Mouse (Mus musculus) intestine, postnatal 0 days (tissue): ENCODE data around the gene Gfra1. TPM values are rescaled to one million over a fixed set of nuclear protein-coding genes. Genes with fewer than 3 reads are reported as not detected.

Experiments used
- ATAC-seq: fragments of 200-750 bp; cut with Nextera tagmentation; 2 replicates; pipeline ENCODE4 v1.8.0; 2017; ENCODE audit warnings: mild to moderate bottlenecking, moderate TSS enrichment, moderate library complexity
- H3K27ac ChIP-seq: fragments of 300-500 bp; sonication (generic); 2 replicates; pipeline ENCODE4 v1.5.1; 2014; ENCODE audit warnings: mild to moderate bottlenecking, low read depth, low read length, moderate library complexity
- H3K27me3 ChIP-seq: fragments of 300-500 bp; sonication (generic); replicated peaks from 2 replicates; pipeline ENCODE4 v1.6.1; 2014; ENCODE audit warnings: low read length, mixed read lengths; ENCODE audit not compliant: control insufficient read depth, insufficient read depth
- H3K36me3 ChIP-seq: fragments of 300-500 bp; sonication (generic); 2 replicates; pipeline ENCODE4 v1.6.1; 2014; ENCODE audit warnings: mild to moderate bottlenecking, moderate library complexity; ENCODE audit not compliant: control insufficient read depth, insufficient read depth
- H3K4me1 ChIP-seq: fragments of 300-500 bp; sonication (generic); replicated peaks from 2 replicates; pipeline ENCODE4 v1.6.1; 2014; ENCODE audit warnings: antibody characterized with exemption, low read length, mixed read lengths; ENCODE audit not compliant: control insufficient read depth, insufficient read depth
- H3K4me2 ChIP-seq: fragments of 300-500 bp; sonication (generic); replicated peaks from 2 replicates; pipeline ENCODE4 v1.6.1; 2014; ENCODE audit warnings: low read depth, mild to moderate bottlenecking, moderate library complexity
- H3K4me3 ChIP-seq: fragments of 300-500 bp; sonication (generic); 2 replicates; pipeline ENCODE4 v1.5.1; 2014; ENCODE audit warnings: low read depth, low read length
- H3K9ac ChIP-seq: fragments of 300-500 bp; sonication (generic); 2 replicates; pipeline ENCODE4 v1.6.1; 2014; ENCODE audit warnings: mild to moderate bottlenecking, low read depth, low read length
- H3K9me3 ChIP-seq: fragments of 300-500 bp; sonication (generic); 2 replicates; pipeline ENCODE4 v1.6.1; 2016; ENCODE audit warnings: mixed run types; ENCODE audit not compliant: control insufficient read depth
- CTCF ChIP-seq: sonication (generic); IDR thresholded peaks from 2 replicates; pipeline ENCODE4 v1.5.1; 2016; ENCODE audit warnings: low read depth, mild to moderate bottlenecking, control low read depth, antibody characterized with exemption, moderate library complexity
- WGBS: fragments of 180-500 bp; shearing (Covaris S2); extraction: QIAGEN DNeasy Blood & Tissue Kit; methylation state at CpG from one replicate; pipeline ENCODE4 v1.1.7; 2014; 5-methylcytosine and 5-hydroxymethylcytosine counted together
- polyA plus RNA-seq: library from polyadenylated mRNA; unstranded; fragments of >200 nt; fragmentation: Nextera tagmentation; extraction: Ambion mirVana; gene quantifications from 2 replicates; pipeline ENCODE4 v1.2.1, GENCODE M21; 2015

The Gfra1 gene
- polyA plus RNA-seq, 1 experiment from 2014 or later: 4.9 TPM

DNA sequence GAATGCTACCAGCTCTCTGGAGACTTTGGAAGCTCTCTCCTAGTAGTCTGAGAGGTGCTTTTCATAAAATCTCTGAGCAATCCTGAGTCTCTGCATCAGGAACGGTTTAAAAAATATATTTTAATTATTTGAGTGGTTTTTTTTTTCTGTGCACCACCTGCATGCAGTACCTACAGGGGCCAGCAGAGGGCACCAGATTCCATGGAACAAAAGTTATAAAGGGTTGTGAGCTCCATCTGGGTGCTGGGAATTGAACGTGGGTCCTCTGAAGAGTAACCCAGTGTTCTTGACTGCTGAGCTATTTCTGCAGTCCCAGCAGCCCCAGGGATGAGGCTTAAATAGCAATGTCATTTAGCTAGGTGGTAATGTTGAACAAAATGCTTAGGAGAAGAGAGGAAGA, 141.9 kb downstream of the Gfra1 start:
- Histone ChIP-seq H3K4me2 (no peak overlapping the region), H3K4me1 (no peaks in the 10 kb centered on the region), H3K9ac (no peak overlapping the region), H3K36me3 (no peaks in the 10 kb centered on the region), H3K9me3 (peaks cover 7% of the 10 kb centered on the region; the same call in 1 of the 2 replicates), H3K27me3 (no peaks in the 10 kb centered on the region), H3K4me3 (no peak overlapping the region), H3K27ac (no peak overlapping the region)
- 82% methylated on average over 2 of the region's 2 CpGs for WGBS
- TF ChIP-seq CTCF: peak; percentile 66
- no peak for ATAC-seq

DNA sequence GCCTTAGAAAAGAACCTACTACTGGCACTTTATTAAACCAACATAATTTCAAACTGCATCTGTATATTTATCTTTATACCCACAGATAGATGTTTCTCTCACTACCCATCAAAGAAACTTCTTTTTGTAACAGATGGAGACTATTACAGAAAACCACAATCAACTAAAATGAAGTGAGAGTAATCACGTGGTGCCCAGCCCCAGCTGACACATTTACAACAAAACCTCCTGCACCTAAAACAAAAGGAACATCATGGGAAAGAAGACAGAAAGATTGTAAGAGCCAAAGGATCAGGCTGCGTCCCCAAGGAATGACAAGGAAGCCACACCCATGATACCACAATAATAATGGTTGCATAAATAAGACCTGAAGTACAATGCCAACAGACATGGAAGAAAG, 143.2 kb downstream of the Gfra1 start:
- ATAC-seq: no peak
- Histone ChIP-seq H3K4me3 (no peak overlapping the region), H3K4me2 (no peak overlapping the region), H3K9ac (no peak overlapping the region), H3K27ac (no peak overlapping the region), H3K9me3 (peaks cover 7% of the 10 kb centered on the region; the same call in 1 of the 2 replicates), H3K36me3 (no peaks in the 10 kb centered on the region), H3K27me3 (no peaks in the 10 kb centered on the region), H3K4me1 (no peaks in the 10 kb centered on the region)
- no peak for TF ChIP-seq CTCF
- WGBS: 84% methylated on average over 2 of the region's 2 CpGs

DNA sequence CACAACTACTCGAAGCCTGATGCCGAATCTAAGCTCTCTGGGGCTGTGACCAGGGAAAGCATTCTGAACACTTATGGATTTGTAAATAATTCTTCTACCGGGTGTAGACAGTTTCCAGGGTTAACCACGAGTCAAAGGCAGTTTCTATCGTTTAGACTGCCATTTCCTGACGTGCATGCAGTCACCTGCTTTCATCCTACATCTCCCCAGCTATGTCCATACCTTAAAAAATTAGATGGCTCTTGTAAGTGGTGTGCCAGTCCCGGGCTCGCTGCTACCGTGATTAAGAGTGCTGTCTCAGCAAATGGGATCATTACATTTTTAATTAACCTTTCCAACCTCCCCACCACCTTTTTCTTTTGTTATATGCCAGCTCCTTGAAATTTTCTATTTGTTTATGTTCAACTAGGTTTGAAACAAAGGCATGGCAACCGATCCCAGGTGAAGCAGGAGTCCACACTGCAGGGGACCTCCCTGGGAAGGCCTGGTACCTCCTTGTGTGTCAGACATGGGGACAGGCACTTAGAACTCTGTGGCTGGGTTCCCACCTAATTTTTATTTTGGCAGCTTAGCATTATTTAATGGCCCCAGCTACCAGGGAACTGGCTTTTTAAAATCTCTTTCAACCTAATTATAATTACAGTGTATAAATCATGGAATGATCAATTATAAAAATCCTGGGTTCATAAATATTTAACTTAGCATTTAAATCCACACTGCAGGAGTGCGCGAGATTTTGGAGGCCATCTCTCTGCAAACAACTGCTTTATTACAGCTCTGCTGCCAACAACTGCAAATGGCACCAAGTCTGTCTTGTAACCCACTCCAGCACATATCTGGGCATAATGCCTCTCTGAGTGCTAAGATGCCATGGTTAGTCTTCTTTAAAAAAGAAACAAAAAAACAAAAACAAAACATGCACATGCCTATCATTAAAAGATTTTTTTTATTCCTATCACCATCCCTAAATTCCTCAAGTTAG, 145.1 kb downstream of the Gfra1 start:
- peaks cover 7% of the 10 kb centered on the region; the same call in 1 of the 2 replicates for H3K9me3 ChIP-seq
- no peak for ATAC-seq
- H3K27me3 ChIP-seq: no peaks in the 10 kb centered on the region
- H3K27ac ChIP-seq: no peak overlapping the region
- TF ChIP-seq CTCF: no peak
- 60% methylated on average over 12 of the region's 12 CpGs for WGBS
- H3K4me1 ChIP-seq: no peaks in the 10 kb centered on the region
- no peaks in the 10 kb centered on the region for H3K36me3 ChIP-seq
- H3K4me2 ChIP-seq: no peak overlapping the region
- no peak overlapping the region for H3K4me3 ChIP-seq
- H3K9ac ChIP-seq: no peak overlapping the region

DNA sequence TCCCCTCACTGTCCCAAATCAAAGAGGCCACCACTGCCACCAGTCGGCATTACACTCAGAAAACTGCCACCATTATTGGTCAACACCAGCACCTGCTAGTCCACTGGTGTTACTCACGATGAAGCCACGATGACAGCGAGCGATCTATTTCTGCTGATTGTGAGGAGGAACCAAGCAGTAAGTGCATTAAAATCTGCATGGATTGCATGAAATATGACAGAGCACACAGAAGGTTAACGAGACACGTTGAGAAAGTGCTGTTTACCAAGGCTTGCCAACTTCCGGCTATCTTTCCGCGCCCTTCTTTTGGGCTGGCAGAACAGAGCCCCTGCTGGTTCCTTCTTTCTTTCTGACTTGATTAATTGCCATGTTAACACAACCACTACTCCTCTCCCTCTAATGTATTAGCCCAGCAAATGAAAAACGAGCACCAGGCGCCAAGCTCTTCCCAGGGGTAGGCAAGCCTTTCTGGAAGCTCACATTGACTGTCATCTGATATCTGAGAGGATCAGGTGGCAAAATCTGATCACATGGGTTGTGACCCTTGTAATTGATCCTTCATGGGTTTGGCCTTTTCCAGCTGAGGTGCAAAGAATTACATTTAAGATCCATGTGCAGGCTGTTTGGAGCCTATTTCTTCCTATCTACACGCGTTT, 146.0 kb downstream of the Gfra1 start:
- no peak for TF ChIP-seq CTCF
- Histone ChIP-seq H3K4me1 (no peaks in the 10 kb centered on the region), H3K27me3 (no peaks in the 10 kb centered on the region), H3K4me3 (no peak overlapping the region), H3K4me2 (no peak overlapping the region), H3K36me3 (no peaks in the 10 kb centered on the region), H3K9me3 (peaks cover 7% of the 10 kb centered on the region; the same call in 1 of the 2 replicates), H3K9ac (no peak overlapping the region), H3K27ac (no peak overlapping the region)
- no peak for ATAC-seq
- WGBS: 77% methylated on average over 14 of the region's 14 CpGs

DNA sequence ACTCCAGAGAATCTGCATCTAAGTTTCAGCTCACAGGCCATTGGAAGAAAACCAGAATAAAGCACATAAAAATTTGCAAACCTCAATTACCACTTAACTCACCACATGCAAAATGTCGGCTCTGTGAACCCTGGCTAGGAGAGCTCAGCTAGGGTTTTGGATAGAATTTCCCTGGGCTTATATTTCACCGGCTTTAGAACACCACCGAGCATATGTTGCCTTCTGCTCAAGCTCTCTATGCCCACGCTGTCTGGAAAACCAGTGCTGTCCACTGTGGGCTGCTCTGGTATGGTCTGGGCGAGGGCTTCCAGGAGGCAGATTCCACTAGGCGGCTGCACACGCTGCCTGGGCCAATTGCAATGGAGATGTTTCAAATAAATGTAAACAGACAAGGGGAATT, 154.6 kb downstream of the Gfra1 start:
- H3K4me1 ChIP-seq: no peaks in the 10 kb centered on the region
- WGBS: 85% methylated on average over 7 of the region's 7 CpGs
- ATAC-seq: no peak

DNA sequence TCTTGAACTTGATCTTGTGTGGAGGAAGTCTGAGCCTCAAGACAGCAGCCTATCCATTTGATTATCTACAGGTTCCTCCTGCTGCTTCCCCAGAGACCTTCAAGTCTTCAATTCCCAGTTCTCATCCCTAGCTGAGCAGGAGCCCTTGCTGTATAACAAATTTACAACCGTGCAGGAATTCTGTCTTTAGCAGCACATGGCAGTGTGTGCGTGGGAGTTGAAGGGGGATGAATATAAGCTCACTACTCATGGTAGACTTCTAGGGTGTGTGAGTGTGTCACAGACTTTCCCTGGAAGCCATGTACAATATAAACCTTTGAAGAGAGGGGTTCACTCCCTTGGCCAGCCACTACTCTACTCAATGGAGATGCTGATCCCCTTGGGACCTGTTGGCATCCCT, 157.8 kb downstream of the Gfra1 start:
- Histone ChIP-seq H3K9ac (no peak overlapping the region), H3K36me3 (no peaks in the 10 kb centered on the region), H3K27ac (no peak overlapping the region), H3K9me3 (no peaks in the 10 kb centered on the region), H3K4me3 (no peak overlapping the region), H3K27me3 (no peaks in the 10 kb centered on the region), H3K4me2 (no peak overlapping the region), H3K4me1 (no peaks in the 10 kb centered on the region)
- TF ChIP-seq CTCF: no peak
- no peak for ATAC-seq
- 76% methylated on average over 2 of the region's 2 CpGs for WGBS

More for the DNA sequence above, 154.6 kb downstream of the Gfra1 start:
- Histone ChIP-seq H3K36me3 (no peaks in the 10 kb centered on the region), H3K4me2 (no peak overlapping the region), H3K4me3 (no peak overlapping the region), H3K9ac (no peak overlapping the region), H3K27ac (no peak overlapping the region), H3K27me3 (no peaks in the 10 kb centered on the region), H3K9me3 (no peaks in the 10 kb centered on the region)
- TF ChIP-seq CTCF: no peak
